ENCODE assay signal across 8 mouse cellular contexts in the genomic region with DNA sequence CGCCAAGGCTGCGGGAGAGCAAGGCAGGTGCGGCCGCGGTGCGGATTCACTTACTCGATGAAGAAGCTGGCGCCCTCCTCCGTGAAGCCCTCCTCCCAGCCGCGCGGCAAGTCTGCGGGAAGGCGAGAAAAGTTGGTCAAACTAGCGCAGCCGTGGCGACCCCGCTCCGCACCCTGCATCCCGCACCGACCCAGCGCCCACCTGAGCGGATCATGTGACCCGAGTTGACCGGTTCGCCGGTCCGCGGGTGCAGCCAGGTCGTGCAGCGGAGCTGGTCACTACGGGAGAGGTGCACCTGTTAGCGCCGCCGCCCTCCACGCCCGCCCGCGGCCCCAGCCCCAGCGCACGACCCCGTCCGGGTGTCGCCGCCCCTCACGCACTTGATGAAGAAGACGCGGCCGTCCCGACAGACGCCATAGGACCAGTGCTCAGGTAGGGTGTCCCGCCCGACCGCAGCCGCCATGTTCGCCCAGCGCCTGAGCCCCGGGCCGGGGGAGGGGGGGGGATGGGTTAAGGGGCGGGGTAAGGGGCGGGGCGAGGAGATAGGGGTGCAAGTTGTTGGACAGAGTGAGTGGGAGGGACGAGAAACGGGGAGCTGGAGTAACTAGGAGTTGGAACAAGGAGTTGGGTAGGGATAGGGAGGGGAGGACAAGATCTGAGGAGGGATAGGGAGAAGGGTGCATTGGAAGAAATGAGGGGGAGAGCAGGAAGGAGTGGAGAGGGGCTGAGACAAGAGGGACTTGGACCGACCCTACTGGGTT. TPM values are rescaled to one million over a fixed set of nuclear protein-coding genes. Genes with fewer than 3 reads are reported as not detected.
A peak's percentile ranks its signal among the peaks of the same experiment; 100 is the strongest.
DNase-seq lines count a peak whose midpoint lies in the region; ATAC-seq and TF ChIP-seq lines count a peak whose summit lies in the region.

A gene (minus strand): TSS at position 506 of the 761 bp plus-strand sequence.

- peaks cover 33% of the 10 kb centered on the region for H3K4me1 ChIP-seq in G1E (ENCODE audit: insufficient read depth, low read depth, low read length)
- no peaks in the 10 kb centered on the region for H3K4me1 ChIP-seq in embryonic fibroblast, embryonic 13.5 days (ENCODE audit: control insufficient read depth, insufficient read depth, low read length)
- H3K4me1 ChIP-seq in hindbrain, embryonic 16.5 days (ENCODE audit: control insufficient read depth, insufficient read depth, low read depth, low read length): peaks cover 17% of the 10 kb centered on the region
- H3K4me1 ChIP-seq in midbrain, embryonic 10.5 days: peaks cover 43% of the 10 kb centered on the region

- intact Hi-C loops in left cerebral cortex, postnatal 4 days (cut with DNase I): loop anchor here (5.0 kb wide), 1 partner anchor 61 kb away; no protein-coding TSS in a partner anchor
- intact Hi-C loops in gastrocnemius, postnatal 36 days (cut with DNase I): no loop called here

- ATAC-seq in G1E (ENCODE audit: extremely low read depth, insufficient number of reproducible peaks, low FRiP score, poor library complexity, severe bottlenecking): peak; percentile 75
- peak; percentile 53 for ATAC-seq in hindbrain, embryonic 16.5 days

- no peaks in the 10 kb centered on the region for H3K9me3 ChIP-seq in G1E (replicated peaks)
- no peaks in the 10 kb centered on the region for H3K9me3 ChIP-seq in hindbrain, embryonic 16.5 days (ENCODE audit: control insufficient read depth, low read length)
- H3K9me3 ChIP-seq in midbrain, embryonic 10.5 days (replicated peaks): no peaks in the 10 kb centered on the region

- H3K27ac ChIP-seq in embryonic fibroblast, embryonic 13.5 days (ENCODE audit: insufficient read depth, low read length): no peak within 1 kb of the TSS
- H3K27ac ChIP-seq in hindbrain, embryonic 16.5 days (ENCODE audit: low read depth, low read length): peak within 1 kb of the TSS; percentile 61; the same call in 1 of the 2 replicates
- H3K27ac ChIP-seq in midbrain, embryonic 10.5 days (replicated peaks): peak within 1 kb of the TSS; percentile 94

- no peaks in the 10 kb centered on the region for H3K27me3 ChIP-seq in G1E (ENCODE audit: insufficient read depth, low read length)
- H3K27me3 ChIP-seq in hindbrain, embryonic 16.5 days (replicated peaks; ENCODE audit: control insufficient read depth, insufficient read depth, low read length): peaks cover 3% of the 10 kb centered on the region; the same call in 1 of the 2 replicates
- H3K27me3 ChIP-seq in midbrain, embryonic 10.5 days (ENCODE audit: low read depth, poor library complexity, severe bottlenecking): peaks cover 8% of the 10 kb centered on the region

- peak within 1 kb of the TSS; percentile 72 for H3K9ac ChIP-seq in hindbrain, embryonic 16.5 days (ENCODE audit: low read depth, low read length)

- peaks cover 21% of the 10 kb centered on the region for H3K36me3 ChIP-seq in G1E (replicated peaks)
- H3K36me3 ChIP-seq in hindbrain, embryonic 16.5 days (ENCODE audit: control insufficient read depth, insufficient read depth, low read length): no peaks in the 10 kb centered on the region
- peaks cover 13% of the 10 kb centered on the region for H3K36me3 ChIP-seq in midbrain, embryonic 10.5 days

- DNase-seq in G1E (ENCODE audit: low spot score): peak; percentile 87
- peak; percentile 58 to 73 for DNase-seq in adrenal gland, postnatal 36 days
- DNase-seq in left cerebral cortex, postnatal 4 days: peak; percentile 62
- peak; percentile 89 for DNase-seq in midbrain, embryonic 10.5 days (ENCODE audit: low spot score)
- DNase-seq in spleen, postnatal 4 days (ENCODE audit: low spot score in 2 of 2): peak; percentile 21 to 74
- no peak for DNase-seq in gastrocnemius, postnatal 36 days

- peak within 1 kb of the TSS; percentile 99 for H3K4me3 ChIP-seq in G1E (ENCODE audit: low read depth, low read length)
- H3K4me3 ChIP-seq in embryonic fibroblast, embryonic 13.5 days (ENCODE audit: insufficient read depth, low read length): peak within 1 kb of the TSS; percentile 47
- H3K4me3 ChIP-seq in hindbrain, embryonic 16.5 days (ENCODE audit: low read length): peak within 1 kb of the TSS; percentile 78
- peak within 1 kb of the TSS; percentile 78 for H3K4me3 ChIP-seq in midbrain, embryonic 10.5 days

- no peak for TF ChIP-seq CTCF in G1E (IDR thresholded peaks at IDR 0.05; ENCODE audit: low read depth, low read length)
- TF ChIP-seq CTCF in embryonic fibroblast, embryonic 13.5 days (IDR thresholded peaks at IDR 0.05; ENCODE audit: borderline replicate concordance, insufficient read depth, low read length): no peak

- WGBS in hindbrain, embryonic 16.5 days: under 1% methylated on average over 63 of the region's 65 CpGs
- under 1% methylated on average over 64 of the region's 65 CpGs for WGBS in midbrain, embryonic 10.5 days

- TF ChIP-seq POLR2A in embryonic fibroblast, embryonic 13.5 days (IDR thresholded peaks at IDR 0.05; ENCODE audit: low read depth, low read length): no peak; the same call in 1 of the 2 replicates

- H3K4me2 ChIP-seq in hindbrain, embryonic 16.5 days (ENCODE audit: low read length): peak within 1 kb of the TSS; percentile 100

RNA-seq across cellular contexts. Expression of the gene that starts here (rescaled TPM):
- total RNA-seq in G1E (2014; fragmentation: Nextera tagmentation) (16.8 and 18.5 TPM in 2 replicates), G1E (2017) (9.4 and 10.1 TPM in 2 replicates)
- polyA plus RNA-seq in G1E (2012): 33.4 and 37.8 TPM in 2 replicates
- 10 to 100 TPM; 13.8 to 14.6 TPM for total RNA-seq in adrenal gland, postnatal 36 days (2021)
- polyA plus RNA-seq in embryonic fibroblast, embryonic 13.5 days (2011; ENCODE audit: insufficient read length, low read depth, missing spikeins): 3.0 and 5.8 TPM in 2 replicates
- 8.5 and 8.8 TPM in 2 replicates for polyA plus RNA-seq in hindbrain, embryonic 16.5 days (2015; fragmentation: Nextera tagmentation; extraction: Ambion mirVana)
- 10 to 100 TPM; 13.7 to 16.1 TPM for total RNA-seq in left cerebral cortex, postnatal 4 days (2021)
- 25.5 and 25.7 TPM in 2 replicates for polyA plus RNA-seq in midbrain, embryonic 10.5 days (2016; fragmentation: Nextera tagmentation; extraction: Ambion mirVana)
- total RNA-seq in gastrocnemius, postnatal 36 days (2021): 1 to 10 TPM in 1 of 2 experiments, under 1 TPM in 1; 0.69 to 1.6 TPM

Comparison
In these comparisons a context has a peak if more than half of its experiments do, and no peak if none do; other contexts are left out.
1. RNA of the gene that starts here (total RNA-seq): 9.4 to 18.5 TPM in G1E, 13.7 to 16.1 TPM in left cerebral cortex, postnatal 4 days and 13.8 to 14.6 TPM in adrenal gland, postnatal 36 days; 0.69 to 1.6 TPM in gastrocnemius, postnatal 36 days; every median in the first group is over 4 times any median in the second.
2. DNase-seq: peak in G1E (single experiment), adrenal gland, postnatal 36 days (2 of 2), left cerebral cortex, postnatal 4 days (single experiment), midbrain, embryonic 10.5 days (single experiment) and spleen, postnatal 4 days (2 of 2); none in gastrocnemius, postnatal 36 days (0 of 2).
3. H3K4me3 ChIP-seq: peak in every context shown above with its lines; median percentile 99 in G1E; 78 in hindbrain, embryonic 16.5 days; 78 in midbrain, embryonic 10.5 days; 47 in embryonic fibroblast, embryonic 13.5 days.